Mouse (Mus musculus) liver, adult (tissue): ENCODE results near the gene Cct7.

Experiments
- GATA4 ChIP-seq: IDR thresholded peaks from 2 replicates; pipeline ENCODE4 v1.6.1; 2014; ENCODE audit warnings: mild to moderate bottlenecking, low read length; ENCODE audit not compliant: insufficient replicate concordance

The Cct7 gene

GRCm38 (mm10) chr6:85450697-85451663, at the start of gene Cct7:
TSS of gene Cct7 (plus strand) at chr6:85451514.
- TF ChIP-seq GATA4, result no peak

- TF ChIP-seq GATA4, result no peak
Measured at GRCm38 (mm10) chr6:85402613-85403012, 48.7 kb upstream of the Cct7 start.

- TF ChIP-seq GATA4, result no peak
Measured at GRCm38 (mm10) chr6:85403039-85403438, 48.3 kb upstream of the Cct7 start.

- no peak for TF ChIP-seq GATA4
Measured at GRCm38 (mm10) chr6:85409003-85409402, 42.3 kb upstream of the Cct7 start.

- TF ChIP-seq GATA4, result no peak
Measured at GRCm38 (mm10) chr6:85410771-85411273, 40.5 kb upstream of the Cct7 start.

- no peak for TF ChIP-seq GATA4
Measured at GRCm38 (mm10) chr6:85415829-85416228, 35.5 kb upstream of the Cct7 start.

- TF ChIP-seq GATA4, result no peak
Measured at GRCm38 (mm10) chr6:85419150-85419549, 32.2 kb upstream of the Cct7 start.

GRCm38 (mm10) chr6:85423836-85424379, 27.4 kb upstream of the Cct7 start, which contains the start of gene Noto:
TSS of gene Noto (plus strand) at chr6:85423886.
- TF ChIP-seq GATA4, result no peak

GRCm38 (mm10) chr6:85431274-85431841, 20.0 kb upstream of the Cct7 start:
- TF ChIP-seq GATA4, result no peak

- no peak for TF ChIP-seq GATA4
Measured at GRCm38 (mm10) chr6:85431842-85432431, 19.4 kb upstream of the Cct7 start, which contains the start of gene Smyd5. TSS of gene Smyd5 (plus strand) at chr6:85431989.

GRCm38 (mm10) chr6:85433865-85434264, 17.4 kb upstream of the Cct7 start:
- TF ChIP-seq GATA4, result no peak

- no peak for TF ChIP-seq GATA4
Measured at GRCm38 (mm10) chr6:85436204-85436603, 15.1 kb upstream of the Cct7 start.

GRCm38 (mm10) chr6:85436631-85437030, 14.7 kb upstream of the Cct7 start:
- TF ChIP-seq GATA4, result no peak

- no peak for TF ChIP-seq GATA4
Measured at GRCm38 (mm10) chr6:85441142-85441541, 10.2 kb upstream of the Cct7 start.
